Mouse (Mus musculus) heart, embryonic 15.5 days (tissue): ENCODE results near the gene Sirt4. TPM values are rescaled to one million over a fixed set of nuclear protein-coding genes. Genes with fewer than 3 reads are reported as not detected.
"Not testable (repeated sequence)": the region's sequence is repeated elsewhere in the genome, so short reads cannot be mapped to it uniquely, and the experiment has no call there.

Source experiments
- ATAC-seq: fragments of 200-750 bp; cut with Nextera tagmentation; replicated peaks from 2 replicates; pipeline ENCODE4 v1.8.0; 2017; ENCODE audit warnings: low read depth, moderate TSS enrichment; ENCODE audit not compliant: insufficient number of reproducible peaks, insufficient read depth, low FRiP score
- H3K27ac ChIP-seq: fragments of 300-500 bp; sonication (generic); 2 replicates; pipeline ENCODE4 v1.5.1; 2015; ENCODE audit warnings: mild to moderate bottlenecking, inconsistent platforms
- H3K27me3 ChIP-seq: fragments of 300-500 bp; sonication (generic); 2 replicates; pipeline ENCODE4 v1.6.1; 2015; ENCODE audit warnings: inconsistent platforms
- H3K36me3 ChIP-seq: fragments of 300-500 bp; sonication (generic); 2 replicates; pipeline ENCODE4 v1.6.1; 2015; ENCODE audit warnings: mild to moderate bottlenecking, inconsistent platforms
- H3K4me1 ChIP-seq: fragments of 300-500 bp; sonication (generic); replicated peaks from 2 replicates; pipeline ENCODE4 v1.6.1; 2015; ENCODE audit warnings: inconsistent platforms
- H3K4me2 ChIP-seq: fragments of 300-500 bp; sonication (generic); 2 replicates; pipeline ENCODE4 v1.6.1; 2015; ENCODE audit warnings: inconsistent platforms, mild to moderate bottlenecking, moderate library complexity
- H3K4me3 ChIP-seq: fragments of 300-500 bp; sonication (generic); 2 replicates; pipeline ENCODE4 v1.5.1; 2015; ENCODE audit warnings: mild to moderate bottlenecking, inconsistent platforms
- H3K9ac ChIP-seq: fragments of 300-500 bp; sonication (generic); 2 replicates; pipeline ENCODE4 v1.6.1; 2015; ENCODE audit warnings: mild to moderate bottlenecking, inconsistent platforms
- H3K9me3 ChIP-seq: fragments of 300-500 bp; sonication (generic); replicated peaks from 2 replicates; pipeline ENCODE4 v1.6.1; 2016; ENCODE audit warnings: inconsistent platforms
- WGBS: fragments of 180-500 bp; shearing (Covaris S2); methylation state at CpG from one replicate; pipeline ENCODE4 v1.1.7; 2015; ENCODE audit warnings: mixed read lengths; 5-methylcytosine and 5-hydroxymethylcytosine counted together
- polyA plus RNA-seq: library from polyadenylated mRNA; unstranded; fragments of >200 nt; fragmentation: Nextera tagmentation; extraction: Ambion mirVana; gene quantifications from 2 replicates; pipeline ENCODE4 v1.2.1, GENCODE M21; 2015

Gene Sirt4
- polyA plus RNA-seq, 1 experiment from 2014 or later = 20.9 TPM

GRCm38 (mm10) chr5:115523971-115524370, 39.4 kb upstream of the Sirt4 start:
- H3K4me1 ChIP-seq = peaks cover 74% of the 10 kb centered on the region
- peak overlapping the region; percentile 50 for H3K4me2 ChIP-seq
- ATAC-seq = peak; percentile 60
- H3K36me3 ChIP-seq = no peaks in the 10 kb centered on the region
- H3K4me3 ChIP-seq = peak overlapping the region; percentile 19
- no peaks in the 10 kb centered on the region for H3K27me3 ChIP-seq
- peak overlapping the region; percentile 80 for H3K27ac ChIP-seq
- peak overlapping the region; percentile 45; the same call in 1 of the 2 replicates for H3K9ac ChIP-seq
- H3K9me3 ChIP-seq = no peaks in the 10 kb centered on the region
- 7% methylated on average over 15 of the region's 15 CpGs for WGBS

GRCm38 (mm10) chr5:115522981-115523499, 38.5 kb upstream of the Sirt4 start:
- 0 out of 2 replicates have a peak overlapping the region, but pooled peaks have one; percentile 7 for H3K9ac ChIP-seq
- H3K4me2 ChIP-seq = no peak overlapping the region
- 63% methylated on average over 15 of the region's 15 CpGs for WGBS
- ATAC-seq = no peak
- H3K4me3 ChIP-seq = no peak overlapping the region
- H3K27me3 ChIP-seq = no peaks in the 10 kb centered on the region
- H3K27ac ChIP-seq = peak overlapping the region; percentile 80
- H3K36me3 ChIP-seq = no peaks in the 10 kb centered on the region; the same call in 1 of the 2 replicates
- peaks cover 66% of the 10 kb centered on the region for H3K4me1 ChIP-seq
- H3K9me3 ChIP-seq = no peaks in the 10 kb centered on the region

GRCm38 (mm10) chr5:115522531-115522930, 38.0 kb upstream of the Sirt4 start:
- H3K9me3 ChIP-seq = no peaks in the 10 kb centered on the region
- H3K27me3 ChIP-seq = no peaks in the 10 kb centered on the region
- peak overlapping the region; percentile 9; the same call in 1 of the 2 replicates for H3K4me2 ChIP-seq
- no peaks in the 10 kb centered on the region; the same call in 1 of the 2 replicates for H3K36me3 ChIP-seq
- no peak for ATAC-seq
- 79% methylated on average over 4 of the region's 4 CpGs for WGBS
- peaks cover 65% of the 10 kb centered on the region for H3K4me1 ChIP-seq
- H3K27ac ChIP-seq = peak overlapping the region; percentile 80
- no peak overlapping the region for H3K4me3 ChIP-seq
- H3K9ac ChIP-seq = 0 out of 2 replicates have a peak overlapping the region, but pooled peaks have one; percentile 7

- Histone ChIP-seq H3K36me3 (no peaks in the 10 kb centered on the region; the same call in 1 of the 2 replicates), H3K9ac (no peak overlapping the region), H3K9me3 (no peaks in the 10 kb centered on the region), H3K4me1 (peaks cover 71% of the 10 kb centered on the region), H3K4me3 (no peak overlapping the region), H3K27me3 (no peaks in the 10 kb centered on the region), H3K4me2 (peak overlapping the region; percentile 32), H3K27ac (peak overlapping the region; percentile 80)
- peak; percentile 21; the same call in 1 of the 2 replicates for ATAC-seq
- WGBS = 58% methylated on average over 20 of the region's 21 CpGs
Measured at GRCm38 (mm10) chr5:115521553-115522461, 37.3 kb upstream of the Sirt4 start.

- Histone ChIP-seq H3K4me1 (peaks cover 73% of the 10 kb centered on the region), H3K27me3 (no peaks in the 10 kb centered on the region), H3K36me3 (no peaks in the 10 kb centered on the region; the same call in 1 of the 2 replicates), H3K27ac (peak overlapping the region; percentile 80), H3K9ac (0 out of 2 replicates have a peak overlapping the region, but pooled peaks have one; percentile 7), H3K4me3 (no peak overlapping the region), H3K9me3 (no peaks in the 10 kb centered on the region), H3K4me2 (peak overlapping the region; percentile 35)
- WGBS = 54% methylated on average over 21 of the region's 21 CpGs
- ATAC-seq = no peak
Measured at GRCm38 (mm10) chr5:115520325-115520869, 35.9 kb upstream of the Sirt4 start.

GRCm38 (mm10) chr5:115518214-115518613, 33.7 kb upstream of the Sirt4 start:
- H3K27ac ChIP-seq, H3K4me3 ChIP-seq, ATAC-seq, H3K36me3 ChIP-seq, H3K9ac ChIP-seq, H3K27me3 ChIP-seq, H3K9me3 ChIP-seq, H3K4me2 ChIP-seq: not testable (repeated sequence)
- 96% methylated on average over 8 of the region's 8 CpGs for WGBS
- H3K4me1 ChIP-seq = peaks cover 75% of the 10 kb centered on the region

- no peaks in the 10 kb centered on the region; the same call in 1 of the 2 replicates for H3K36me3 ChIP-seq
- H3K4me3 ChIP-seq = no peak overlapping the region
- peak overlapping the region; percentile 93 for H3K27ac ChIP-seq
- no peaks in the 10 kb centered on the region for H3K9me3 ChIP-seq
- WGBS = 88% methylated on average over 9 of the region's 9 CpGs
- H3K27me3 ChIP-seq = no peaks in the 10 kb centered on the region
- no peak for ATAC-seq
- H3K4me2 ChIP-seq = no peak overlapping the region
- H3K4me1 ChIP-seq = peaks cover 68% of the 10 kb centered on the region
- H3K9ac ChIP-seq = no peak overlapping the region
Measured at GRCm38 (mm10) chr5:115517501-115517900, 33.0 kb upstream of the Sirt4 start.

GRCm38 (mm10) chr5:115516908-115517307, 32.4 kb upstream of the Sirt4 start:
- WGBS = 79% methylated on average over 7 of the region's 7 CpGs
- peaks cover 63% of the 10 kb centered on the region for H3K4me1 ChIP-seq
- no peaks in the 10 kb centered on the region for H3K27me3 ChIP-seq
- no peak for ATAC-seq
- no peak overlapping the region for H3K9ac ChIP-seq
- no peak overlapping the region for H3K4me2 ChIP-seq
- H3K4me3 ChIP-seq = no peak overlapping the region
- no peaks in the 10 kb centered on the region for H3K9me3 ChIP-seq
- H3K27ac ChIP-seq = peak overlapping the region; percentile 93
- no peaks in the 10 kb centered on the region; the same call in 1 of the 2 replicates for H3K36me3 ChIP-seq

- H3K27me3 ChIP-seq = no peaks in the 10 kb centered on the region
- peak overlapping the region; percentile 93 for H3K27ac ChIP-seq
- 64% methylated on average over 32 of the region's 32 CpGs for WGBS
- peak; percentile 25; the same call in 1 of the 2 replicates for ATAC-seq
- H3K36me3 ChIP-seq = no peaks in the 10 kb centered on the region; the same call in 1 of the 2 replicates
- H3K9me3 ChIP-seq = no peaks in the 10 kb centered on the region
- peak overlapping the region; percentile 9; the same call in 1 of the 2 replicates for H3K4me3 ChIP-seq
- peaks cover 59% of the 10 kb centered on the region for H3K4me1 ChIP-seq
- peak overlapping the region; percentile 38; the same call in 1 of the 2 replicates for H3K4me2 ChIP-seq
- no peak overlapping the region for H3K9ac ChIP-seq
Measured at GRCm38 (mm10) chr5:115516081-115516907, 31.8 kb upstream of the Sirt4 start.

GRCm38 (mm10) chr5:115514896-115515587, 30.5 kb upstream of the Sirt4 start:
- peak; percentile 80 for ATAC-seq
- H3K4me3 ChIP-seq = peak overlapping the region; percentile 21; the same call in 1 of the 2 replicates
- 41% methylated on average over 20 of the region's 20 CpGs for WGBS

More at GRCm38 (mm10) chr5:115514896-115515587, 30.5 kb upstream of the Sirt4 start:
- Histone ChIP-seq H3K4me1 (peaks cover 52% of the 10 kb centered on the region), H3K27ac (peak overlapping the region; percentile 93), H3K4me2 (peak overlapping the region; percentile 53), H3K9ac (peak overlapping the region; percentile 36; the same call in 1 of the 2 replicates), H3K9me3 (no peaks in the 10 kb centered on the region), H3K36me3 (no peaks in the 10 kb centered on the region; the same call in 1 of the 2 replicates), H3K27me3 (no peaks in the 10 kb centered on the region)
